ENCODE assay signal across 17 mouse cellular contexts in genomic region chr17:25744311-25744710, GRCm38 (mm10). TPM values are rescaled to one million over a fixed set of nuclear protein-coding genes. Genes with fewer than 3 reads are reported as not detected.
"Had no signal": no experiment of that assay in that cellular context is flagged by ENCODE, and none has a peak within 500 bp of the region (broad histone marks: within the 10 kb centered on the region; RNA-seq: fewer than 3 reads in every experiment).

No protein-coding gene starts in this region.

- H3K4me1 ChIP-seq: midbrain, embryonic 12.5 days; neural tube, embryonic 12.5 days; stomach, embryonic 15.5 days had no signal

- H3K36me3 ChIP-seq: midbrain, embryonic 10.5 days; midbrain, embryonic 12.5 days; neural tube, embryonic 12.5 days; stomach, embryonic 15.5 days had no signal

- H3K27me3 ChIP-seq: stomach, embryonic 15.5 days had no signal

- H3K27ac ChIP-seq: midbrain, embryonic 10.5 days; midbrain, embryonic 12.5 days; neural tube, embryonic 12.5 days; stomach, embryonic 15.5 days; stomach, postnatal 0 days had no signal

- DNase-seq: lung, adult 18-20 months; lung, embryonic 14.5 days; lung, postnatal 10 days; lung, postnatal 4 days; midbrain, embryonic 14.5 days; right cerebral cortex, postnatal 14 days; thymus, adult 2 months; thymus, postnatal 25 days; thymus, postnatal 4 days had no signal

- H3K9me3 ChIP-seq: midbrain, embryonic 10.5 days; midbrain, embryonic 12.5 days; neural tube, embryonic 12.5 days; stomach, embryonic 15.5 days had no signal

- H3K4me3 ChIP-seq: midbrain, embryonic 10.5 days; midbrain, embryonic 12.5 days; neural tube, embryonic 12.5 days; stomach, embryonic 15.5 days had no signal

RNA-seq across cellular contexts. Expression of gene Mslnl, which starts 8.5 kb away (rescaled TPM):
- total RNA-seq: megakaryocyte-erythroid progenitor cell, adult 5-6 weeks; neutrophil, adult 5-6 weeks had no signal

RNA-seq across cellular contexts. Expression of gene Msln, which starts 9.9 kb away (rescaled TPM):
- total RNA-seq: megakaryocyte, adult 5-6 weeks; megakaryocyte-erythroid progenitor cell, adult 5-6 weeks had no signal

RNA-seq across cellular contexts. Expression of gene Gng13, which starts 27.3 kb away (rescaled TPM):
- total RNA-seq: megakaryocyte, adult 5-6 weeks; megakaryocyte-erythroid progenitor cell, adult 5-6 weeks; neutrophil, adult 5-6 weeks had no signal
